Mouse (Mus musculus) thymus, adult 2 months (tissue): ENCODE results near the gene 1700003E16Rik. TPM values are rescaled to one million over a fixed set of nuclear protein-coding genes. Genes with fewer than 3 reads are reported as not detected.
A peak's percentile ranks its signal among the peaks of the same experiment; 100 is the strongest.

Source experiments
- DNase-seq: peaks from one replicate; pipeline ENCODE4 v3.0.0; 2021
- H3K27ac ChIP-seq: fragments of 200-500 bp; 2 replicates; pipeline ENCODE4 v1.5.1; 2012; ENCODE audit warnings: low read length, control low read depth; ENCODE audit not compliant: control insufficient read depth, insufficient read depth
- H3K27me3 ChIP-seq: fragments of 200-500 bp; 2 replicates; pipeline ENCODE4 v1.6.1; 2012; ENCODE audit warnings: mild to moderate bottlenecking, low read length, moderate library complexity, mixed read lengths; ENCODE audit not compliant: control insufficient read depth, insufficient read depth
- H3K36me3 ChIP-seq: fragments of 200-500 bp; 2 replicates; pipeline ENCODE4 v1.6.1; 2012; ENCODE audit warnings: mild to moderate bottlenecking, low read length, moderate library complexity; ENCODE audit not compliant: control insufficient read depth, insufficient read depth
- H3K4me1 ChIP-seq: fragments of 200-500 bp; replicated peaks from 2 replicates; pipeline ENCODE4 v1.6.1; 2012; ENCODE audit warnings: low read length; ENCODE audit not compliant: control insufficient read depth, insufficient read depth
- H3K4me3 ChIP-seq: fragments of 200-500 bp; 2 replicates; pipeline ENCODE4 v1.5.1; 2012; ENCODE audit warnings: mild to moderate bottlenecking, low read length, control low read depth, moderate library complexity; ENCODE audit not compliant: control insufficient read depth, insufficient read depth
- CTCF ChIP-seq: fragments of 200-500 bp; IDR thresholded peaks from 2 replicates; pipeline ENCODE4 v1.5.1; 2012; ENCODE audit warnings: mild to moderate bottlenecking, control low read depth, low read length, moderate library complexity, borderline replicate concordance; ENCODE audit not compliant: control insufficient read depth, poor library complexity, insufficient read depth; ENCODE audit errors: extremely low read depth
- POLR2A ChIP-seq: fragments of 200-500 bp; IDR thresholded peaks from 2 replicates; pipeline ENCODE4 v1.6.1; 2012; ENCODE audit warnings: mild to moderate bottlenecking, low read length, control low read depth, moderate library complexity; ENCODE audit not compliant: control insufficient read depth, poor library complexity, insufficient read depth; ENCODE audit errors: extremely low read depth
- WGBS: fragments of 180-500 bp; shearing (Covaris S2); methylation state at CpG from one replicate; pipeline ENCODE4 v1.1.7; 2018; 5-methylcytosine and 5-hydroxymethylcytosine counted together
- polyA plus RNA-seq: library from polyadenylated mRNA; depleted of rRNA; stranded (reverse); fragments of >200 nt; gene quantifications from 2 replicates; pipeline ENCODE4 v1.2.3, GENCODE M21; 2012

1700003E16Rik gene
- polyA plus RNA-seq, 1 experiment: 0.38 TPM

- Histone ChIP-seq H3K4me3 (peak overlapping the region; percentile 69), H3K27ac (no peak overlapping the region), H3K36me3 (no peaks in the 10 kb centered on the region), H3K27me3 (peaks cover 9% of the 10 kb centered on the region; the same call in 1 of the 2 replicates), H3K4me1 (no peaks in the 10 kb centered on the region)
- DNase-seq: no peak
- 2% methylated on average over 6 of the region's 6 CpGs for WGBS
- TF ChIP-seq CTCF (no peak), POLR2A (no peak)
Observed at GRCm38 (mm10) chr6:83165026-83165606, 8.9 kb downstream of the 1700003E16Rik start.

DNA sequence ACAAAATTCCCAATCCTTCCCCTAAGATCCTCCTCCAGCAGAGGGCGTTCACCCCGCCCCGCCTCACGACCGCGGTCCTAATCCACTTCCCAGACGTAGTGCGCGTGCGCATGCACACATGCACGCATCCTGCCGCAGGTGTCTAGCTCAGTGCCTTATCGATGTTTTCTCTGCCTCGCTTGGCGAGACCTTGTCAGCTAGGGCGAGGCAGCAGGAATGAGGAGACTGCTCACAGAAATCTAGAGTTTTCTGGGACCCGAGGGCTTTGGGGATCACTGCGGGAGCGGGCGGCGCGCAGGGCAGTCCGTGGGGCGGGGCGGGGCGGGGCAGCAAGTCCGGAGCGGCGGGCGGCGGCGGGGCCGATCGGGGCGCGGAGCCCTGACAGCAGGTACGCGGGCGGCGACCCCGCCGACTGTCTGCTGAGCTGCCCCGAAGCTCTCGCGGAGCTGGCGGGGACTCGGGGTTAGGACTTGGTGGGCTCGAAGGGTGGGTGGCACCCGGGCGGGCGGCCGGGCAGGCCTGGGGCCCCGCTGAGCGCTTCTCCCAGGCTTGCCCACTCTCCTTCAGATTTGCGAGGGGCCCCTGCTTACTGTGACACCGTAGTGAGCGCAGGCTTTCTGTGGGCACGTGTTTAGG lies 9.5 kb downstream of the 1700003E16Rik start, which contains the start of gene Dctn1:
Dctn1 (plus strand) TSS at position 314 of the 636 bp plus-strand sequence.
- Histone ChIP-seq H3K4me1 (no peaks in the 10 kb centered on the region), H3K27ac (no peak within 1 kb of the TSS)
- TF ChIP-seq CTCF: peak; percentile 92
- TF ChIP-seq POLR2A: no peak; the same call in 1 of the 2 replicates

GRCm38 (mm10) chr6:83166243-83166630 lies 10.0 kb downstream of the 1700003E16Rik start:
- DNase-seq: no peak
- Histone ChIP-seq H3K36me3 (no peaks in the 10 kb centered on the region), H3K4me3 (peak overlapping the region; percentile 69), H3K4me1 (no peaks in the 10 kb centered on the region), H3K27me3 (peaks cover 6% of the 10 kb centered on the region; the same call in 1 of the 2 replicates), H3K27ac (no peak overlapping the region)
- 1% methylated on average over 12 of the region's 12 CpGs for WGBS
- no peak for TF ChIP-seq CTCF

More for the DNA sequence above, 9.5 kb downstream of the 1700003E16Rik start, which contains the start of gene Dctn1:
- peaks cover 9% of the 10 kb centered on the region; the same call in 1 of the 2 replicates for H3K27me3 ChIP-seq
- DNase-seq: peak; percentile 91
- under 1% methylated on average over 57 of the region's 58 CpGs for WGBS
- H3K36me3 ChIP-seq: no peaks in the 10 kb centered on the region
- H3K4me3 ChIP-seq: peak within 1 kb of the TSS; percentile 69

GRCm38 (mm10) chr6:83169872-83170271 lies 13.7 kb downstream of the 1700003E16Rik start:
- H3K4me1 ChIP-seq: no peaks in the 10 kb centered on the region
- DNase-seq: no peak
- H3K4me3 ChIP-seq: no peak overlapping the region
- no peaks in the 10 kb centered on the region for H3K36me3 ChIP-seq
- H3K27me3 ChIP-seq: no peaks in the 10 kb centered on the region
- 90% methylated on average over 5 of the region's 5 CpGs for WGBS
- TF ChIP-seq POLR2A (no peak), CTCF (no peak)
- H3K27ac ChIP-seq: no peak overlapping the region

DNA sequence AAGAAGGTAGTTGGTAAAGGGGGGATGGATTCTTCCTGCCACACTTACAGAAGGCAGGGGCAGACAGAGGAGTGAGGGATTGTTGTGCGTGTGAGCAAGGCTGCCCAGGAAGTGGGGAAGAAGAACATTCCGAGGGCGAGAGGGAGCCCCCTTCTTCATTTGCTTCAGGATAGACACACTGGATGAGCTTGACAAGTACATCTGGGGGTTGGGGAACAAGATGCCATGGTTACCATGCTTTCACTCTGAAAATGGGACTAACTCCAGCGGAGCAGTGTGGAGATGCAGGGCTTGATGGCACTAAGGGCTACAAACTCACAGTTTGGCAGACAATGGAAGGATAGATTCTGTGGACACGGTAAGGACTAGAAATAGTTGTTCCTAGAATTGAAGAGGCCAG lies 14.9 kb downstream of the 1700003E16Rik start:
- Histone ChIP-seq H3K36me3 (no peaks in the 10 kb centered on the region), H3K4me1 (no peaks in the 10 kb centered on the region), H3K27ac (no peak overlapping the region), H3K4me3 (no peak overlapping the region), H3K27me3 (no peaks in the 10 kb centered on the region)
- WGBS: 95% methylated on average over 5 of the region's 5 CpGs
- TF ChIP-seq CTCF: no peak
- no peak for TF ChIP-seq POLR2A
- DNase-seq: no peak

DNA sequence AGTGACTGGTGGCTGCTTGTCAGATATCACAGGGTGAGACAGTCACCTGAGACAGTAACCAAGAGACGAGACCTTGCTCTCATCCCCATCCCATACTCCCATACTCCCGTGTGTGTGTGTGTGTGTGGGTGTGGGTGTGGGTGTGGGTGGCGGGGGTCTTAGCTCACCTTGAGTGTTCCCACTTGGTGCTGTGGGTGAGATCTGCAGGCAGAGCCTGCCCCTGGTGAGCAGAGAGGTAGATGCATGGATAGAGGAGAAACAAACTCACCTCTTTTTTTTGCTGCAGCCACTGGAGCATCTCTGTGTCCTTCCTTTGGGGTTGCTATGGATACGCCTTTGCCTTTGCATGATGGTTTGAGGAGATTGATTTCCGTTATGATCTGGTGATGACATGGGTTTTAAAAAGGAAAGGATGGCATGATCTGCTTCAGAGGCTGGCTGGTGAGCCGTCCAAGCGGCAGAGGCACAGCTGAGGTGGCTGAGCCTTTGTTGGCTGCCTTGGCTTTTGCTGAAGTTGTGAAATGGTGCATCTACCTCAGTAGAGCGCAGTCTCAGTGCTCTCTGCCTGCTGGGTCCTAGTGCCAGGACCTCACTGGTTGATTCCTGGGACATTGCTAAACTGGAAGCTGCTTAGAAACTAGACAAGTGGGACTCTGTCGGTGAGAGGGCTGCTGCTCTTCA lies 16.2 kb downstream of the 1700003E16Rik start:
- 90% methylated on average over 9 of the region's 9 CpGs for WGBS
- TF ChIP-seq CTCF (no peak), POLR2A (no peak)
- H3K4me3 ChIP-seq: no peak overlapping the region
- no peaks in the 10 kb centered on the region for H3K4me1 ChIP-seq
- H3K27ac ChIP-seq: no peak overlapping the region
- H3K36me3 ChIP-seq: no peaks in the 10 kb centered on the region
- no peak for DNase-seq
- H3K27me3 ChIP-seq: no peaks in the 10 kb centered on the region
